Mouse (Mus musculus) ES-CJ7 (cell line): ENCODE results near the gene Actl6b.

ENCODE experiments used
- DNase-seq: peaks from one replicate; pipeline ENCODE4 v3.0.0; 2011; ENCODE audit warnings: low read depth, low spot score

The Actl6b gene

DNA sequence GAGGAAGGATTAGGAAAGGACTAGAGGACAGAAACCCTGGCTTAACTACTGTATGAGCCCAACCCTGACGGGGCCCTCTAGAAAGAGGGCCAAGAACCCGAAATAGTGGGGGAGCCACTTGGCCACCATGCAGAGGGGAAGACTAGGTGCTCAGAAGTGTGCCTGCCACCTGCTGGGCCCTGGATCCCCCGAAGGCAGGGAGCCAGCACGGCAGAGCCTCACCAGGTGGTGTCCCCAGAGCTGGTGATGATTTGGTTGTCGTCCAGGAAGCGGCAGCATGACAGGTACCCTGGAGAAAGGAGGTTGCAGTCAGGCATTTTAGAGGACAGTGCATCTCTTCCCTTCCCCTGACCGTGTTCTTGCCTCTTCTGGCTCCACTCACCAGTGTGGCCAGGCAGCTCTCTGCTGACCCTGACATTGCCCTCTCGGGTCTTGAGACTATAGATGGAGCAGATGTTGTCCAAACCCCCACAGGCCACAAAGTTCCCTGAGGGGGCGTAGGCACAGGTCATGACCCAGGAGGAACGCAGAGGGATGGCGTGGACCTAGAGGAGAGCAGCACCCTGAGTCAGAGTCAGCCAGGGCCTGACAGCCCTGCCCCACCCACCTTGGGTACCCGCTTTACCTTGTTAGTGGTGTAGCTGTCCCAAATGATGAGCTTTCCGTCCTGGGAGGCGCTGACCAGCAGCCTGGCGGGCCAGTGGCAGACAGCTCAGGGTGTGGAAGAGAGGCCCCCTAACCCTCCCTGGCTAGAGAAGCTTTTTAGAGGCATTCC lies 23.9 kb upstream of the Actl6b start:
- no peak for DNase-seq

DNA sequence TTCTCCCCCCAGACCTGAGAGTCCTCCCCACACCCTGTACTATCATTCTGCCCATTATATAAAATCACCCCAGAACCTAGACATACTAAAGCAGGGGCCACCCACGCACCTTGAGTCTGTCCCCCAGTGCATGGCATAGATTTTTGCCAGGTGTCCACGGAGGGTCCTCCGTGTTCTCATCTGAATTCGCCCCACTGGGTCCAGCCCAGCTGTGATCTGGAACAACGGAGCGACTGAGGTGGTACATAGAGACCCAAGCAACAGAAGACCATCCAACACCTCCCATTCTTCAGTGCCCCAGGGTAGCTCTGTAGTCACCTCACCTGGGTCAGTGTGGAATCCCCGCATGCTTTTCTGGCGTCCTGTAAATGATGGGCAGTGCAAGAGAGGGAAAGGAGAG lies 23.2 kb upstream of the Actl6b start:
- DNase-seq = no peak

GRCm38 (mm10) chr5:137530588-137531413 lies 22.5 kb upstream of the Actl6b start:
- peak; percentile 50 for DNase-seq

- DNase-seq = no peak
These were observed 21.7 kb upstream of the Actl6b start for GRCm38 (mm10) chr5:137531414-137532130.

DNA sequence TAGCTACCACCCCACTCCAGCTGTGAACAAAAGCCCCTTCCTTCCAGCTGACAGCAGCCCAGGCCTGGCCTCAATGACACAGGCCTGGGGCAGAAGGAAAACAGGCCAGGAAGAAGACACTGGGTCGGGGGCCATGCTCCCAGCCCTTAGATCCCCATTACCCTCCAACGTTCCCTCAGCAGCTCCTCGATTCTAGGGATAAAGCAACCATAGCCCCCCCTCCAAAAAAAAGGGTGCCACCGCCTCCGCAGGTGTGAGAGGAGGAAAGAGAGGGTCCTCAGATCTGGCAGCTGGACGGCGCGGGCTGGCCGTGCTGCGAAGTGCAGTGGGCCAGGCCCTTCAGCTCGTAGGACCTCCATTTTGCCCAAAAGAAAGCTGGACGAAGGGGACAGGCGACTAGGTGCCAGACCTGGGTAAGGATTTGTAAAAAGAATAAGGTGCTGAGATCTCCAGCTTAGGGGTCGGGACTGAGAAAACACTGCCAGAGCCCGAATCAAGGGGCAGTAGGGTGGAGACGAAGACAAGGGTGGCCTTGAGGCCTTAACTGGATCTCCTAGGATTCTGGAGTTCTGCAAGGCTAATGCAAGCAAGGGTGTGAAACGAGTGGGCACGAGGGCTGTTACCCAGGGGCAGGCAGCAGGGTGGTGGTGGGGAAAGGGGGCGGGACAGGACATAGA lies 21.0 kb upstream of the Actl6b start:
- DNase-seq = no peak

GRCm38 (mm10) chr5:137532808-137533116 lies 20.6 kb upstream of the Actl6b start:
- no peak for DNase-seq

GRCm38 (mm10) chr5:137533117-137533827 lies 20.0 kb upstream of the Actl6b start, which contains the start of the genes Epo and Gnb2:
Epo (minus strand) TSS chr5:137533242.
Gnb2 (minus strand) TSS chr5:137533510.
- peak; percentile 98 for DNase-seq

- no peak for DNase-seq
These were observed 18.6 kb upstream of the Actl6b start for GRCm38 (mm10) chr5:137534762-137535161.

DNA sequence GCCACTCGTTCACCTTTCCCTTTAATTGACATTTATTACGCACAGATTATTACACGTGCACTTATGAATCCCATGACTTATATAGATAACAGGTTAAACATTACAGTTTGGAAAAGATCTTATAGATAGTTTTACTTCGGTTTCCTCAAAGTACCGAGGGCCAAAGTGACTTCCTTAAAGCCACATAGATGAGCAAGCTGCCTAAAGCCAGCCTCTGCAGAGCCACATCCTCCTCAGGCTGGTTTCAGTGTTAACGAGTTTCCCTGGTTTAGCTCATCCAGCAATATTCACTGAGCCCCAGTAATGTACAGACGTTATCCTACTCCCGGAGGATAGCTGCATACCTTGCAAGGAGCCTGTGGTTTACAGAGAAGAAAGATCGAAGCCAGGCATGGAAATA lies 18.0 kb upstream of the Actl6b start:
- DNase-seq = no peak

DNA sequence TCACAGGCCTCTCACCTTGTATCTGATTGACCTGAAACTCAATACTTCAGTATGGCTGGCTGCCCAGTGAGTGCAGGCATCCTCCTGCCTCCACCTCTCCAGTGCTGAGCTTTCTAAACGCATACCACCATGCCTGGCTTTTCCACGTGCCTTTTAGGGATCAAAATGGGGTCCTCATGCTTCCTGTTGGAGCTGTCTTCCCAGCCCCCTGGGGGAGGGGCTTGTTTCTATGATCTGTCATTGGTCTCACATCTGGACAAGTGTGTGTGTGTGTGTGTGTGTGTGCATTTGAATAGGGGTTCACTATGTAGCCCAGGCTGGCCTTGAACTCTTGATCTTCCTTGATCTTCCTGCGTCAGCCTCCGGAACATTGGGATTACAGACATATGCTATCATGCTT lies 15.9 kb upstream of the Actl6b start:
- DNase-seq = no peak

DNA sequence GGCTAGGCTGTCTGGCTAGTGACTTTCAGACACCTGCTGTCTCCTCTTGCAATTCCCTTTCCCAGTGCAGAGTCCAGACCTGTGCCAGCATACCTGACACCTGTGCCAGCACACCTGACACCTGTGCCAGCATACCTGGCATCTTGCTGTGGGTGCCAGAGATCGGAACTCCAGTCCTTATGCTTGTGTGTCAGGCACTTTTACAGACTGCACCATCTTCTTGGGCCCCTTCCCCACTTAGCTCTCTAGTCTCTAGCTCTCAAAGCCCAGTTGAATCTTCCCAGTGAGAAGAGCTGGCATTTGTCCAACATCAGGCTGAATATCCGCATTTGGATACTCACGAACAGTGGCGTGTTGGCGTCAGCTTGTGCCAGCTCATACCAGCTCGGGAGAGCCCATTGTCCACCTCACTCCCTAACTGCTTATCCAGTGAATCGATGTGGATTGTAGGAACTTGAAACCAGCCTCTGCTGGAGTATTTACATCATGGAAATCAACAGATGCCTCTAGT lies 14.0 kb upstream of the Actl6b start:
- no peak for DNase-seq

GRCm38 (mm10) chr5:137540991-137541390 lies 12.3 kb upstream of the Actl6b start:
- DNase-seq = no peak

- DNase-seq = no peak
These were observed 11.4 kb upstream of the Actl6b start for GRCm38 (mm10) chr5:137541768-137542540.

GRCm38 (mm10) chr5:137544926-137545325 lies 8.4 kb upstream of the Actl6b start:
- no peak for DNase-seq

DNA sequence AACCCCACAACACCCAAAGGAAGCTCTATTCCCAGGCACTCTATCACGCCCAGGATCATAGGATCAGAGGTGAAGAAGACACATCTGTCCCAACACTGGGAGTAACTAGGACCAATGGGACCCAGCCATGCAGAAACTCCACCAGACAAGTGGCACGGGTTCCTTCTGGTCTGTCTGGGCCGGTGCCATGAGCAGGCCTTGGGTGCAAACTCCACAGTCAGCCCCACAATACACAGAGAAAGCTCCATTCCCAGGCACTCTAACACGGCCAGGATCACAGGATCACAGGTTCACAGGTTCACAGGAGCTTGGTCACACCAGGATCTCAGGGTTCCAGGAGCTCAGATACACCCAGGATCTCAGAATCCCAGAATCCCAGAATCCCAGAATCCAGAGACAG lies 7.7 kb upstream of the Actl6b start:
- no peak for DNase-seq

DNA sequence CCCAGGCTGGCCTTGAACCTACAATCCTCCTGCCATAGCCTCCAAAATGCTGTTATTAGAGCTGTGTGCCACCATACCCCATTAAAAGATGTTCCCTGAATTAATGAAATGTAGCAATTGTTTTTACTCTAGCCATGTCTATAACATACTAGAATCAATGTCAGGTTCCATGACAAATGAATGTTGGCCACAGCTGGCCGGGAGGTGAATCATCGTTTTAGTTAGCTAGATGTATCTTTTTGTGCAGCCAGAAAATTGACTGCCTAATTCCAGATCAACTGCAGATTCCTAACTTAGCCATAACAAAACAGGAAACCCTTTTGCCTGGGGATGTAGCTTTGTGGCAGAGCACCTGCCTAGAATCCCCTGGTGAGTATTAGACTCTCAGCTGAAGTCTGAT lies 3.5 kb upstream of the Actl6b start:
- DNase-seq = no peak

- peak; percentile 57 for DNase-seq
These were observed 2.2 kb upstream of the Actl6b start for GRCm38 (mm10) chr5:137551119-137551518.

DNA sequence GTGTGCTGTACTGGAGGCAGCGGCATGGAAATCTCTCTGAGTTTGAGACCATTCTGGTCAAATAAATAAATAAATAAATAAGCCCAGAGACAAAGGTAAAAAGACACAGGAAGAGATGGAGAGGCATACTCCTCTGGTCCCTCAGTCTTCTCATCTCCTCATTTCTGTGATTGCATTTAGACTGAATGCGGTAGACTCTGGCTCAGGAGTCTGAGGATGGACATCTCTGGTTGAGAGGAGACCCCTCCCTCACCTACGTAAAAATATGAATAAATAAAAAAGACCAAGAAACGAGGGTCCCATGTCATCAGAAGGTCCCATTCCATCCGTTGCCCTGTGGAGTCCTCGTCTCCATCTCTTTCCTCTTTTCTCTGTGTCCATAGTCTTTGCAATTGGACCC lies 317 bp upstream of the Actl6b start:
- no peak for DNase-seq

- no peak for DNase-seq
These were observed 581 bp downstream of the Actl6b start for GRCm38 (mm10) chr5:137553898-137554297.

DNA sequence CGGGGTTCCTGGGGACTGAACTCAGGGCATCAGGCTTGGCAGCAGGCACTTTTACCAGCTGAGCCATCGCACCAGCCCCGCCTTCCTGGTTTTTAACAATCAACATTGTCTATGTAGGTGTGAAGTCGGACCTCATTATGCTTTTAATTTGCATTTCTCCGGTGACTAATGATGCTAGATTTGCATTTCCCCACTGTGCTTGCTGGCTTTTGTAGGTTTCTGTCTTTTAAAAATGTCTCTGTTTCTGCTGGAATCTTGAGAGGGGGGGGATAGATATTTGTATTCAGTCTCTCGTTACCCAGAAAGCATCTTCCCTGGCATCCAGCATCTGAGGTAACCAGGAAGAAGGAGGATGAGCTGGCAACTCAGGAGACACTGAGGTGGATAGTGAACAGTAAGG lies 8.2 kb downstream of the Actl6b start:
- no peak for DNase-seq
